Mouse (Mus musculus) testis, adult 2 months (tissue): ENCODE results near the gene Foxn3. TPM values are rescaled to one million over a fixed set of nuclear protein-coding genes. Genes with fewer than 3 reads are reported as not detected.

Source experiments
- H3K27ac ChIP-seq: fragments of 200-500 bp; 2 replicates; pipeline ENCODE4 v1.5.1; 2012; ENCODE audit warnings: low read depth, low read length; ENCODE audit not compliant: control insufficient read depth, insufficient read depth
- H3K27me3 ChIP-seq: fragments of 200-500 bp; 2 replicates; pipeline ENCODE4 v1.6.1; 2012; ENCODE audit warnings: mild to moderate bottlenecking, low read length, moderate library complexity; ENCODE audit not compliant: control insufficient read depth, insufficient read depth
- H3K36me3 ChIP-seq: fragments of 200-500 bp; 2 replicates; pipeline ENCODE4 v1.6.1; 2012; ENCODE audit warnings: mild to moderate bottlenecking, low read length; ENCODE audit not compliant: control insufficient read depth, insufficient read depth
- H3K4me1 ChIP-seq: fragments of 200-500 bp; 2 replicates; pipeline ENCODE4 v1.6.1; 2012; ENCODE audit warnings: low read length; ENCODE audit not compliant: control insufficient read depth, insufficient read depth
- H3K4me3 ChIP-seq: fragments of 200-500 bp; 2 replicates; pipeline ENCODE4 v1.5.1; 2012; ENCODE audit warnings: low read depth, mild to moderate bottlenecking, low read length, moderate library complexity, mixed read lengths; ENCODE audit not compliant: control insufficient read depth
- CTCF ChIP-seq: fragments of 200-500 bp; IDR thresholded peaks from 2 replicates; pipeline ENCODE4 v1.5.1; 2012; ENCODE audit warnings: low read depth, mild to moderate bottlenecking, inconsistent platforms, low read length, moderate library complexity; ENCODE audit not compliant: control insufficient read depth, insufficient read depth, insufficient replicate concordance
- POLR2A ChIP-seq: fragments of 200-500 bp; IDR thresholded peaks from 2 replicates; pipeline ENCODE4 v1.6.1; 2012; ENCODE audit warnings: low read depth, mild to moderate bottlenecking, inconsistent platforms, low read length, moderate library complexity; ENCODE audit not compliant: control insufficient read depth
- polyA plus RNA-seq: library from polyadenylated mRNA; depleted of rRNA; stranded (reverse); fragments of >200 nt; gene quantifications from 2 replicates; pipeline ENCODE4 v1.2.3, GENCODE M21; 2012

Foxn3 gene
- polyA plus RNA-seq, 1 experiment, result 7.3 TPM

GRCm38 (mm10) chr12:99347512-99347911 lies 215.9 kb downstream of the Foxn3 start:
- TF ChIP-seq CTCF (no peak), POLR2A (no peak)
- Histone ChIP-seq H3K27me3 (no peaks in the 10 kb centered on the region), H3K4me1 (peaks cover 11% of the 10 kb centered on the region), H3K36me3 (no peaks in the 10 kb centered on the region), H3K27ac (no peak overlapping the region), H3K4me3 (no peak overlapping the region)

- no peaks in the 10 kb centered on the region for H3K27me3 ChIP-seq
- no peak overlapping the region for H3K4me3 ChIP-seq
- no peak for TF ChIP-seq POLR2A
- TF ChIP-seq CTCF, result no peak
- no peak overlapping the region for H3K27ac ChIP-seq
- no peaks in the 10 kb centered on the region for H3K36me3 ChIP-seq
- H3K4me1 ChIP-seq, result peaks cover 8% of the 10 kb centered on the region
These were observed 216.4 kb downstream of the Foxn3 start for GRCm38 (mm10) chr12:99346982-99347381.

- Histone ChIP-seq H3K27me3 (no peaks in the 10 kb centered on the region), H3K4me1 (peaks cover 8% of the 10 kb centered on the region), H3K4me3 (no peak overlapping the region), H3K27ac (no peak overlapping the region), H3K36me3 (no peaks in the 10 kb centered on the region)
- TF ChIP-seq POLR2A, result no peak
These were observed 218.1 kb downstream of the Foxn3 start for GRCm38 (mm10) chr12:99345323-99345722.

GRCm38 (mm10) chr12:99343378-99343777 lies 220.0 kb downstream of the Foxn3 start:
- no peak overlapping the region for H3K27ac ChIP-seq
- H3K4me1 ChIP-seq, result peaks cover 5% of the 10 kb centered on the region
- no peak overlapping the region for H3K4me3 ChIP-seq
- H3K36me3 ChIP-seq, result no peaks in the 10 kb centered on the region
- no peaks in the 10 kb centered on the region for H3K27me3 ChIP-seq
- no peak for TF ChIP-seq POLR2A
- TF ChIP-seq CTCF, result no peak

GRCm38 (mm10) chr12:99342160-99342559 lies 221.2 kb downstream of the Foxn3 start:
- Histone ChIP-seq H3K4me1 (peaks cover 3% of the 10 kb centered on the region), H3K27ac (no peak overlapping the region), H3K36me3 (no peaks in the 10 kb centered on the region), H3K27me3 (no peaks in the 10 kb centered on the region), H3K4me3 (no peak overlapping the region)
- no peak for TF ChIP-seq POLR2A
- no peak for TF ChIP-seq CTCF

GRCm38 (mm10) chr12:99341751-99342150 lies 221.6 kb downstream of the Foxn3 start:
- H3K36me3 ChIP-seq, result no peaks in the 10 kb centered on the region
- H3K4me3 ChIP-seq, result no peak overlapping the region
- no peak overlapping the region for H3K27ac ChIP-seq
- TF ChIP-seq CTCF, result no peak
- no peak for TF ChIP-seq POLR2A
- H3K4me1 ChIP-seq, result peaks cover 2% of the 10 kb centered on the region; the same call in 1 of the 2 replicates
- H3K27me3 ChIP-seq, result no peaks in the 10 kb centered on the region

- H3K4me1 ChIP-seq, result no peaks in the 10 kb centered on the region
- H3K27ac ChIP-seq, result no peak overlapping the region
- H3K4me3 ChIP-seq, result no peak overlapping the region
- no peak for TF ChIP-seq POLR2A
- TF ChIP-seq CTCF, result no peak
- no peaks in the 10 kb centered on the region for H3K36me3 ChIP-seq
- H3K27me3 ChIP-seq, result no peaks in the 10 kb centered on the region
These were observed 222.8 kb downstream of the Foxn3 start for GRCm38 (mm10) chr12:99340418-99341182.
